Mouse (Mus musculus): Measurements from ENCODE around the gene A630089N07Rik.

DNA sequence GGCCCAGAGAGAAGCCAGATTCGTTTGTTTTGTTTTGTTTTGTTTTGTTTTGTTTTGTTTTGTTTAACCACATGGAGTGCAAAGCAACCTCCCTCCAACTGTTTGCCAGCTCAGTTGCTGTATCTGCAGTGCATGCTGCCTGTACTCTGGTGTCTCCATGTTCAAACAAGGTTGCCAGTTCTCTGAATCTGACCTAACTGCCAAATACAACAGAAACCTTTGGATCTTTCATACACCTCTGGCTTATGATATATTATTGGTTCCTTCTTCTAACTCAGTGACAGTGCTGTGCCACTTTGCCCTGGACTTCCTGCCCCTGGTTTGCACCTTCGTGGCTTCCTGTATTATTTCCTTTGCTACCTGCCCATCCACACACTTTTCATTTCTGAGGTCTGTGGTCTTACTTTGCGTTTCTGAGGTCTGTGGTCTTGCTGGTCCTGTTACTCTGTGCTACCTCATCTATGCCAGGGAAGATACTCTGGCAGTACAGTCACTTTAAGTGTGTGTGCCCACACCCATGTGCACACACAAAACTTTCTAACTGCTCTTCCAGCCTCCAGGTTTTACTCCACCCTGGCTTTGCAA, 118.2 kb downstream of the A630089N07Rik start:
- no peak for TF ChIP-seq CTCF (conservative IDR thresholded peaks at IDR 0.05; ENCODE audit: low read length)
- no peak for TF ChIP-seq NANOG (IDR thresholded peaks at IDR 0.05; ENCODE audit: borderline replicate concordance, low read length)

All from E14TG2a.4 (cell line).